Mouse (Mus musculus): ENCODE results near the gene Tmem178b. TPM values are rescaled to one million over a fixed set of nuclear protein-coding genes. Genes with fewer than 3 reads are reported as not detected.

Gene Tmem178b
- polyA plus RNA-seq, 1 experiment from 2014 or later = 0.14 TPM

GRCm38 (mm10) chr6:39872306-39872900 lies 668 bp upstream of the Tmem178b start:
- H3K4me3 ChIP-seq (ENCODE audit: low read length) = peak overlapping the region; percentile 54
- H3K4me2 ChIP-seq (ENCODE audit: low read depth, low read length) = peak overlapping the region; percentile 98
- peak overlapping the region; percentile 39; the same call in 1 of the 2 replicates for H3K9ac ChIP-seq (ENCODE audit: low read length)
- H3K4me1 ChIP-seq (replicated peaks; ENCODE audit: control insufficient read depth, insufficient read depth, low read length) = peaks cover 15% of the 10 kb centered on the region
- H3K36me3 ChIP-seq (ENCODE audit: control insufficient read depth, insufficient read depth, low read length) = no peaks in the 10 kb centered on the region
- 1% methylated on average over 39 of the region's 39 CpGs for WGBS
- peaks cover 49% of the 10 kb centered on the region for H3K27me3 ChIP-seq (ENCODE audit: control insufficient read depth, insufficient read depth, low read depth, low read length)
- H3K9me3 ChIP-seq (ENCODE audit: control insufficient read depth, low read length) = no peaks in the 10 kb centered on the region
- no peak overlapping the region for H3K27ac ChIP-seq (ENCODE audit: low read length)
- peak; percentile 18; the same call in 1 of the 2 replicates for ATAC-seq (ENCODE audit: low read depth)

- no peak overlapping the region for H3K9ac ChIP-seq (ENCODE audit: low read length)
- H3K36me3 ChIP-seq (ENCODE audit: control insufficient read depth, insufficient read depth, low read length) = no peaks in the 10 kb centered on the region
- H3K4me2 ChIP-seq (ENCODE audit: low read depth, low read length) = no peak overlapping the region
- no peak overlapping the region for H3K4me3 ChIP-seq (ENCODE audit: low read length)
- peaks cover 45% of the 10 kb centered on the region for H3K27me3 ChIP-seq (ENCODE audit: control insufficient read depth, insufficient read depth, low read depth, low read length)
- H3K9me3 ChIP-seq (ENCODE audit: control insufficient read depth, low read length) = no peaks in the 10 kb centered on the region
- H3K27ac ChIP-seq (ENCODE audit: low read length) = no peak overlapping the region
- ATAC-seq (ENCODE audit: low read depth) = no peak
- WGBS = 43% methylated on average over 4 of the region's 4 CpGs
- peaks cover 15% of the 10 kb centered on the region for H3K4me1 ChIP-seq (replicated peaks; ENCODE audit: control insufficient read depth, insufficient read depth, low read length)
These were observed 2.1 kb downstream of the Tmem178b start for GRCm38 (mm10) chr6:39875186-39875585.

- Histone ChIP-seq H3K9me3 (ENCODE audit: control insufficient read depth, low read length) (no peaks in the 10 kb centered on the region), H3K4me1 (replicated peaks; ENCODE audit: control insufficient read depth, insufficient read depth, low read length) (peaks cover 13% of the 10 kb centered on the region), H3K27ac (ENCODE audit: low read length) (no peak overlapping the region), H3K9ac (ENCODE audit: low read length) (no peak overlapping the region), H3K27me3 (ENCODE audit: control insufficient read depth, insufficient read depth, low read depth, low read length) (peaks cover 33% of the 10 kb centered on the region), H3K4me2 (ENCODE audit: low read depth, low read length) (no peak overlapping the region), H3K4me3 (ENCODE audit: low read length) (no peak overlapping the region), H3K36me3 (ENCODE audit: control insufficient read depth, insufficient read depth, low read length) (no peaks in the 10 kb centered on the region)
- WGBS = 60% methylated on average over 3 of the region's 3 CpGs
- no peak for ATAC-seq (ENCODE audit: low read depth)
These were observed 3.4 kb downstream of the Tmem178b start for GRCm38 (mm10) chr6:39876444-39876843.

- Histone ChIP-seq H3K27me3 (ENCODE audit: control insufficient read depth, insufficient read depth, low read depth, low read length) (no peaks in the 10 kb centered on the region), H3K36me3 (ENCODE audit: control insufficient read depth, insufficient read depth, low read length) (no peaks in the 10 kb centered on the region), H3K4me1 (replicated peaks; ENCODE audit: control insufficient read depth, insufficient read depth, low read length) (no peaks in the 10 kb centered on the region), H3K9ac (ENCODE audit: low read length) (no peak overlapping the region), H3K9me3 (ENCODE audit: control insufficient read depth, low read length) (no peaks in the 10 kb centered on the region), H3K4me2 (ENCODE audit: low read depth, low read length) (no peak overlapping the region), H3K4me3 (ENCODE audit: low read length) (no peak overlapping the region), H3K27ac (ENCODE audit: low read length) (no peak overlapping the region)
- WGBS = 54% methylated on average over 3 of the region's 3 CpGs
- ATAC-seq (ENCODE audit: low read depth) = no peak
These were observed 17.7 kb downstream of the Tmem178b start for GRCm38 (mm10) chr6:39890811-39891210.

- no peak overlapping the region for H3K4me2 ChIP-seq (ENCODE audit: low read depth, low read length)
- no peaks in the 10 kb centered on the region for H3K9me3 ChIP-seq (ENCODE audit: control insufficient read depth, low read length)
- 80% methylated on average over 3 of the region's 3 CpGs for WGBS
- no peak overlapping the region for H3K27ac ChIP-seq (ENCODE audit: low read length)
- no peak for ATAC-seq (ENCODE audit: low read depth)
- H3K36me3 ChIP-seq (ENCODE audit: control insufficient read depth, insufficient read depth, low read length) = no peaks in the 10 kb centered on the region
- H3K27me3 ChIP-seq (ENCODE audit: control insufficient read depth, insufficient read depth, low read depth, low read length) = no peaks in the 10 kb centered on the region
- no peaks in the 10 kb centered on the region for H3K4me1 ChIP-seq (replicated peaks; ENCODE audit: control insufficient read depth, insufficient read depth, low read length)
- H3K4me3 ChIP-seq (ENCODE audit: low read length) = no peak overlapping the region
- H3K9ac ChIP-seq (ENCODE audit: low read length) = no peak overlapping the region
These were observed 23.4 kb downstream of the Tmem178b start for GRCm38 (mm10) chr6:39896500-39896899.

GRCm38 (mm10) chr6:39899231-39899630 lies 26.2 kb downstream of the Tmem178b start:
- no peak overlapping the region for H3K9ac ChIP-seq (ENCODE audit: low read length)
- H3K9me3 ChIP-seq (ENCODE audit: control insufficient read depth, low read length) = no peaks in the 10 kb centered on the region
- ATAC-seq (ENCODE audit: low read depth) = no peak
- no peaks in the 10 kb centered on the region for H3K4me1 ChIP-seq (replicated peaks; ENCODE audit: control insufficient read depth, insufficient read depth, low read length)
- no peaks in the 10 kb centered on the region for H3K27me3 ChIP-seq (ENCODE audit: control insufficient read depth, insufficient read depth, low read depth, low read length)
- no peak overlapping the region for H3K4me3 ChIP-seq (ENCODE audit: low read length)
- no peak overlapping the region for H3K4me2 ChIP-seq (ENCODE audit: low read depth, low read length)
- no peak overlapping the region for H3K27ac ChIP-seq (ENCODE audit: low read length)
- H3K36me3 ChIP-seq (ENCODE audit: control insufficient read depth, insufficient read depth, low read length) = no peaks in the 10 kb centered on the region
- 33% methylated on average over 4 of the region's 4 CpGs for WGBS

- no peak for ATAC-seq (ENCODE audit: low read depth)
- Histone ChIP-seq H3K36me3 (ENCODE audit: control insufficient read depth, insufficient read depth, low read length) (no peaks in the 10 kb centered on the region), H3K9me3 (ENCODE audit: control insufficient read depth, low read length) (no peaks in the 10 kb centered on the region), H3K27me3 (ENCODE audit: control insufficient read depth, insufficient read depth, low read depth, low read length) (no peaks in the 10 kb centered on the region), H3K4me3 (ENCODE audit: low read length) (no peak overlapping the region), H3K4me2 (ENCODE audit: low read depth, low read length) (no peak overlapping the region), H3K4me1 (replicated peaks; ENCODE audit: control insufficient read depth, insufficient read depth, low read length) (no peaks in the 10 kb centered on the region), H3K9ac (ENCODE audit: low read length) (no peak overlapping the region), H3K27ac (ENCODE audit: low read length) (no peak overlapping the region)
- 76% methylated on average over 6 of the region's 6 CpGs for WGBS
These were observed 30.2 kb downstream of the Tmem178b start for GRCm38 (mm10) chr6:39903220-39903773.

- Histone ChIP-seq H3K4me1 (replicated peaks; ENCODE audit: control insufficient read depth, insufficient read depth, low read length) (no peaks in the 10 kb centered on the region), H3K4me3 (ENCODE audit: low read length) (no peak overlapping the region), H3K9me3 (ENCODE audit: control insufficient read depth, low read length) (no peaks in the 10 kb centered on the region), H3K9ac (ENCODE audit: low read length) (no peak overlapping the region), H3K4me2 (ENCODE audit: low read depth, low read length) (no peak overlapping the region), H3K27me3 (ENCODE audit: control insufficient read depth, insufficient read depth, low read depth, low read length) (no peaks in the 10 kb centered on the region), H3K36me3 (ENCODE audit: control insufficient read depth, insufficient read depth, low read length) (no peaks in the 10 kb centered on the region), H3K27ac (ENCODE audit: low read length) (no peak overlapping the region)
- no peak for ATAC-seq (ENCODE audit: low read depth)
- WGBS = 69% methylated on average over 11 of the region's 11 CpGs
These were observed 30.8 kb downstream of the Tmem178b start for GRCm38 (mm10) chr6:39903845-39904244.

GRCm38 (mm10) chr6:39914956-39915355 lies 41.9 kb downstream of the Tmem178b start:
- no peak overlapping the region for H3K4me2 ChIP-seq (ENCODE audit: low read depth, low read length)
- ATAC-seq (ENCODE audit: low read depth) = no peak
- H3K27me3 ChIP-seq (ENCODE audit: control insufficient read depth, insufficient read depth, low read depth, low read length) = no peaks in the 10 kb centered on the region
- H3K4me3 ChIP-seq (ENCODE audit: low read length) = no peak overlapping the region
- H3K9me3 ChIP-seq (ENCODE audit: control insufficient read depth, low read length) = no peaks in the 10 kb centered on the region
- no peak overlapping the region for H3K9ac ChIP-seq (ENCODE audit: low read length)
- no peaks in the 10 kb centered on the region for H3K4me1 ChIP-seq (replicated peaks; ENCODE audit: control insufficient read depth, insufficient read depth, low read length)
- H3K27ac ChIP-seq (ENCODE audit: low read length) = no peak overlapping the region
- H3K36me3 ChIP-seq (ENCODE audit: control insufficient read depth, insufficient read depth, low read length) = no peaks in the 10 kb centered on the region
- WGBS = 25% methylated on average over 8 of the region's 8 CpGs
